Mouse (Mus musculus) liver, embryonic 15.5 days (tissue): ENCODE results near the gene Atxn7l1. TPM values are rescaled to one million over a fixed set of nuclear protein-coding genes. Genes with fewer than 3 reads are reported as not detected.
A peak's percentile ranks its signal among the peaks of the same experiment; 100 is the strongest.

ENCODE experiments used
- ATAC-seq: fragments of 200-750 bp; cut with Nextera tagmentation; 2 replicates; pipeline ENCODE4 v1.8.0; 2017; ENCODE audit warnings: moderate number of reproducible peaks, mild to moderate bottlenecking, moderate library complexity; ENCODE audit not compliant: insufficient read depth
- H3K27ac ChIP-seq: fragments of 300-500 bp; sonication (generic); replicated peaks from 2 replicates; pipeline ENCODE4 v1.5.1; 2015; ENCODE audit warnings: mild to moderate bottlenecking, inconsistent platforms
- H3K27me3 ChIP-seq: fragments of 300-500 bp; sonication (generic); 2 replicates; pipeline ENCODE4 v1.6.1; 2015; ENCODE audit warnings: mild to moderate bottlenecking, inconsistent platforms
- H3K36me3 ChIP-seq: fragments of 300-500 bp; sonication (generic); replicated peaks from 2 replicates; pipeline ENCODE4 v1.6.1; 2015; ENCODE audit warnings: moderate library complexity, mild to moderate bottlenecking, inconsistent platforms
- H3K4me1 ChIP-seq: fragments of 300-500 bp; sonication (generic); replicated peaks from 2 replicates; pipeline ENCODE4 v1.6.1; 2015; ENCODE audit warnings: inconsistent platforms
- H3K4me2 ChIP-seq: fragments of 300-500 bp; sonication (generic); 2 replicates; pipeline ENCODE4 v1.6.1; 2015; ENCODE audit warnings: moderate library complexity, mild to moderate bottlenecking, inconsistent platforms
- H3K4me3 ChIP-seq: fragments of 300-500 bp; sonication (generic); replicated peaks from 2 replicates; pipeline ENCODE4 v1.5.1; 2015; ENCODE audit warnings: mild to moderate bottlenecking, inconsistent platforms
- H3K9ac ChIP-seq: fragments of 300-500 bp; sonication (generic); 2 replicates; pipeline ENCODE4 v1.6.1; 2015; ENCODE audit warnings: moderate library complexity, mild to moderate bottlenecking, inconsistent platforms
- H3K9me3 ChIP-seq: fragments of 300-500 bp; sonication (generic); replicated peaks from 2 replicates; pipeline ENCODE4 v1.6.1; 2016; ENCODE audit warnings: inconsistent platforms
- WGBS: fragments of 180-500 bp; shearing (Covaris S2); methylation state at CpG from one replicate; pipeline ENCODE4 v1.1.7; 2015; ENCODE audit warnings: mixed read lengths; ENCODE audit not compliant: insufficient replicate concordance; 5-methylcytosine and 5-hydroxymethylcytosine counted together
- polyA plus RNA-seq: library from polyadenylated mRNA; unstranded; fragments of >200 nt; fragmentation: Nextera tagmentation; extraction: Ambion mirVana; gene quantifications from 2 replicates; pipeline ENCODE4 v1.2.1, GENCODE M21; 2015

The Atxn7l1 gene
- polyA plus RNA-seq, 1 experiment from 2014 or later = 14.7 TPM

DNA sequence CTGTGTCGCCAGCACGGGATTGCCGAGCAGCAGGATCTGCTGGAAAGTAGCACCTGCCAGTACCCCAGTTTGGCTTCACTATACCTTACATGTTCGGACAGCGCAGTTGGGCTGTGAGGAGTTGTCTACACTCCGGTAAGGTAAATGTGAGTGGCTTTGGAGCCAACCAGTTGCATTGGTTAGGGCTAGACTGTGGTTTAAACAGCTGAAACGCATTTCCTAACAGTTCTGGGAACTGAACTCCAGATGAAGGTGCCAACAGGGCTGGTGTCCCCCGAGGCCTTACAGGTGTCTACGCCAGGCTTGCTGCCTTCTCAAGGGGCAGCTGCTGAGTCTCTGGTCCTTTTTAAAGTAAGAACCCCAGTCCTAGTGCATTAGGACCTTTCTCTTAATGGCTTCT lies 157.6 kb downstream of the Atxn7l1 start:
- Histone ChIP-seq H3K27ac (no peak overlapping the region), H3K9me3 (no peaks in the 10 kb centered on the region), H3K9ac (no peak overlapping the region), H3K4me1 (peaks cover 52% of the 10 kb centered on the region), H3K27me3 (no peaks in the 10 kb centered on the region), H3K4me2 (no peak overlapping the region), H3K36me3 (no peaks in the 10 kb centered on the region), H3K4me3 (no peak overlapping the region)
- WGBS = 79% methylated on average over 9 of the region's 9 CpGs
- no peak for ATAC-seq

DNA sequence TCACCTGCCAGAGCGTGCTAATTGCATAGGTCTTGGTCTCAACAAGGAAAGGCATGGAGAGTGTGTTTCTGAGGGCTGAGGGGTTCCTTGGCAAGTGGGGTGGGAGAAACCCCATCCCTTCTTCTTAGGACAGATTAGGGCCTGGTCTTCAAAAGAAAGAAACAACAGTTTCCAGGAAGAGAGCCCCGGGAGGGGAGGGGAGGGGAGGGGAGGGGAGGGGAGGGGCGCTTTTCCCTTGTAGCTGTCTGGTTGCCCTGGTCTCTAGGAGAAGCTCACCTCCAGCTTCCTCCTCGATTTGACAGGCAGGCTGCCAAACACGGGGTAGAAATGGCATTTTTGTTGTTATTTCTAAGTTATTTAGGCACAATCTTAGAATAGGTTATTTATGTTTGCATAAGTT lies 159.0 kb downstream of the Atxn7l1 start:
- no peak overlapping the region for H3K9ac ChIP-seq
- H3K4me2 ChIP-seq = no peak overlapping the region
- WGBS = 29% methylated on average over 4 of the region's 5 CpGs
- no peaks in the 10 kb centered on the region for H3K27me3 ChIP-seq
- no peaks in the 10 kb centered on the region for H3K36me3 ChIP-seq
- peaks cover 55% of the 10 kb centered on the region for H3K4me1 ChIP-seq
- no peaks in the 10 kb centered on the region for H3K9me3 ChIP-seq
- H3K4me3 ChIP-seq = no peak overlapping the region
- 0 out of 2 replicates have a peak overlapping the region, but pooled peaks have one; percentile 33 for H3K27ac ChIP-seq
- no peak for ATAC-seq

DNA sequence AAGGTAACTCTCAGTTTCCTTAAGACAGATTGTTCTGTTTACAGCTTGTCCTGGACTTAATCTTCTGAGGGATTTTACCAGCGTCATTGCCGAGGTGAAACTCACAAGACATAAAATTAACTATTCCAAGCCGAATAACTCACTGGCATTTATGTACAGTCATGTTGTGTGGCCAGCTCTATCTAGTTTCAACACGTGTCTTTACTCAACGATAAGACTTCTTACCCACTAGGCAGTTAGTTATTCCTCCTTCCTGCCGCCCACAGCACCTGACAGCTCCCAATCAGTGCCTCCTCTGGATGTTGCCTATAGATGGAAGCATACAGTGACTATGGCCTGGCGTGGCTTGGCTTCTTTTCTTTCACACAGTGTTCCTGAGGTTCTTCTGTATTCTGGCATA lies 161.2 kb downstream of the Atxn7l1 start:
- Histone ChIP-seq H3K27me3 (no peaks in the 10 kb centered on the region), H3K36me3 (no peaks in the 10 kb centered on the region), H3K9ac (no peak overlapping the region), H3K4me3 (no peak overlapping the region), H3K9me3 (no peaks in the 10 kb centered on the region), H3K4me1 (peaks cover 56% of the 10 kb centered on the region), H3K27ac (peak overlapping the region; percentile 53), H3K4me2 (no peak overlapping the region)
- ATAC-seq = peak; percentile 78
- 36% methylated on average over 7 of the region's 7 CpGs for WGBS

DNA sequence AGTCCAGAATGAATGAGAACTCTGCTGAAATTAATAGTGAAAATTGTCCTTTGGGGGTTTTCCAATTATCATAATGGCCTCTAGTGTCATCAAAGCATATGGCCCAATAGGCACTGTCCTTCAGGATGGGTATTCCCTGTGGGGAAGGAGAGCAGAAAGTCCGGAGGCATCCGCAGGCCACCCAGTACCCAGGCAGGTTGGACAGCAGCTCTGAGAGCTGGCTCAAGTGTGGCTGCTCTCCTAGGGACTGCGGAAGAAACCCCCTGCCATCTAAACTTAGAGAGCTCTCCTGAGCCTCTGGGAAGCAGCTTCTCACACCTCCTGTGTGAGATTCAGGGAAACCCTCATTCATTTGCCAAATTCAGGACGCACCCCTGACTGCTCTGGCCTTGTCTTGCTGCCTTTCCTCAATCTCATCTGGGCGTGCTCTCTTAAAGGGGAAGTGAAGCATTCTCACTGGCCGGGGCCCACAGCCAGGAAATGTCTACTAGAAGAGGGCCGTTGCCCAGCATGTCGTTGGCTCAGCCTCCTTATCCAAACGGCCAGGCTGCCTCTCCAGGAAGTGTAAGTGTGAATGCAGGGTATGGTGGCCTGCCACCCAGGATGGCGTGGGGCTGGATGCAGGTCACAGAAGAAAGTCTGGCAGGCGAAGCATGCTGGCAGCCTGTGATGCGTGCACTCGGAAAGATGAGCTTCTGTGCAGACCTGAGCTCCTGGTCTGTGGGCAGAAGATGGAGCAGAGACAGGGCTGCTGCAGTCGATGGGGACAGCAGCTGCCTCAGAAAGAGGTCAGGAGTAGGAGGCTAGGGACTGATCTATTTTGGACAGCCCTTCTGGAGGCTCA lies 166.6 kb downstream of the Atxn7l1 start:
- Histone ChIP-seq H3K36me3 (peaks cover 8% of the 10 kb centered on the region; the same call in 1 of the 2 replicates), H3K4me2 (peak overlapping the region; percentile 77), H3K27ac (peak overlapping the region; percentile 90), H3K9ac (peak overlapping the region; percentile 66), H3K4me1 (peaks cover 77% of the 10 kb centered on the region), H3K27me3 (no peaks in the 10 kb centered on the region), H3K9me3 (no peaks in the 10 kb centered on the region), H3K4me3 (peak overlapping the region; percentile 61)
- peak; percentile 45 for ATAC-seq
- 11% methylated on average over 14 of the region's 14 CpGs for WGBS

DNA sequence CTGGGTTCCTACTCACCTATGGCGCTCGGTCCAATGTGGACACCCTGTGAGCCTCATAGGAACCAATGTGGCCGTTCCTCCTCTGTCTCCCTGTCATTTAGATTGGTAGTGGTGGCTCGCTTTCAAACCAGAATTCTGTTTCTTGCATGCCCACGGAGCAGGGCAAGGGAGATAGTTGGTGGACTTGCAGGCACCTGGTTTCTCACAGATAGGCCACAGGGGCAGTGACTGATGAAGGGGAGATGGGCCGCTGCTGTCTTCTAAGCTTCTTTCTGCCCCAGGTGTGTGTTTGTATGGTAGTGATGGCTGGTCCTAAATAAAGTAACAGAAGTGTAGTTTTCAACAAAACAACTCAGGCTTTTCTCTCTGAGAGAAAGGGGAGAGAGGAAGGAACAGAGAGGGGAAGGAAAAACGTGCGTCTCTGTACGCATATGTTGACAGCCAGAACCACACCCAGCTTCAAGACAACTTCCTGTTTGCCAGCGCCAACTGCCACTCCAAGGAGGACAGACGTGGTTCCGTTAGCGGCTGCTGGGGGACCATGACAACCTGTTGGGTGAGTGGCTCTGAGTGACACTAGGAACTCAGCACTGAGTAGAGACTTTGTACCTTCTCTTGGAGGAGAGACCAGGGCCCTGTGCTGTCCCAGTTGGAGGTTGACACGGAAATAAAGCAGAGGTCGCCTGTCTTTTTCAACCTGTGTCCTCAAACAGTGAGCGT lies 167.6 kb downstream of the Atxn7l1 start:
- H3K9ac ChIP-seq = peak overlapping the region; percentile 66
- no peaks in the 10 kb centered on the region for H3K9me3 ChIP-seq
- peaks cover 8% of the 10 kb centered on the region; the same call in 1 of the 2 replicates for H3K36me3 ChIP-seq
- ATAC-seq = peak; percentile 68
- peak overlapping the region; percentile 90 for H3K27ac ChIP-seq
- H3K4me3 ChIP-seq = peak overlapping the region; percentile 61
- H3K4me1 ChIP-seq = peaks cover 83% of the 10 kb centered on the region
- no peaks in the 10 kb centered on the region for H3K27me3 ChIP-seq
- peak overlapping the region; percentile 77 for H3K4me2 ChIP-seq
- WGBS = 11% methylated on average over 16 of the region's 16 CpGs

DNA sequence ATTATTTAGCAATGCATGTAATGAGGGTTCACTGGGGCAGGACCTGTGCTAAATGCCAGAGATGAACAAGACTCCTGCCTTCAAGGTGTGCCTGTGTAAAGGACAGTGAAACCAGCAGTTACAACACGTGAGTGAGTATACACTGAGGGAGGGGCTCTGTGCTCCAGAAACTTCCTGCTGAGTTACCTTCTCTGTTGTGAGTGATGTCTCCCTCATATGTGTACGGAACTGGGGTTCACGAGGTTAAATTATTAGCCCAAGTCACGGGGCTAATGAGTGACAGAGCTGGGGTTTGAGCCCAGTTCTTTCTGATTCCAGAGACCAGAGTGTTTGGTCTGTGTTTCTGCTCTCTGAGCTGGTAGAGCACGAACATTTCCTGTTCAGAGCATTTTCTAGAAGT lies 168.3 kb downstream of the Atxn7l1 start:
- Histone ChIP-seq H3K9me3 (no peaks in the 10 kb centered on the region), H3K9ac (peak overlapping the region; percentile 66), H3K4me1 (peaks cover 83% of the 10 kb centered on the region), H3K4me3 (peak overlapping the region; percentile 61), H3K36me3 (peaks cover 8% of the 10 kb centered on the region; the same call in 1 of the 2 replicates), H3K4me2 (peak overlapping the region; percentile 77), H3K27ac (peak overlapping the region; percentile 90), H3K27me3 (no peaks in the 10 kb centered on the region)
- WGBS = 8% methylated on average over 5 of the region's 5 CpGs
- peak; percentile 35; the same call in 1 of the 2 replicates for ATAC-seq

DNA sequence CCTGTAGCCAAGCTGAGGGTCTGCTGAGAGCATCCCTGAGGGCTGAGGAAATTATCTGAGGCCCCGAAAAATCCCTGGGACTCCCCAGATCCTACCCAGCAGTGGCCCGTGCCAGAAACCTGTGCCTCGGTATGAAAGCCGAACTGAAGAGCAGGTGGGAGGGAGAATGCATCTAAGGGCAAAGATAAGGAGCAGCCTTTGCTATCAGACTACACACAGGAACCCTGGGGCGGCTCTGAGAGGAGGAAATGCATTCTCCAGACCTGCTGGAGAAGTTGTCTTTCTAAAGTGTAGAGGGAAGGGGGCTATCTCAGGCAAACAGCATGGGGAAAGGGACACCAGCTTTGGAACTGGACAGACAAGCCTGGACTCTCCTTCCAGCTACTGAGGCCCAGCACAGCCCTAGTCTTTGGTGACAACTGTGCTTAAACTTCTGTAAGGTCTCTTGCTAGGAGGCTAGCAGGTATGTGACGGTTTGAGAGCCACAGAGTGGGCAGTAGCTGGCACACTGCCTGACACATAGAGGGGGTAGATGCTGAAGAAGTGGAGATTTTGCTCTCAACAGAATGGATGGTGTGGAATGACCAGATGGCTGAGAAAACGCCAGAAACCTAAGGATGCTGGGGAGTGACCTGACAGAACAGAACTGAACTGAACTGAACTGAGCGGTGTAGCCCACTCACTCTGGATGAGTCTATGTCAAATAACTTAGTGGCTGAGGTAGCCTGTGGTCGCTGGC lies 170.5 kb downstream of the Atxn7l1 start:
- Histone ChIP-seq H3K4me3 (peak overlapping the region; percentile 61), H3K9ac (peak overlapping the region; percentile 49)

DNA sequence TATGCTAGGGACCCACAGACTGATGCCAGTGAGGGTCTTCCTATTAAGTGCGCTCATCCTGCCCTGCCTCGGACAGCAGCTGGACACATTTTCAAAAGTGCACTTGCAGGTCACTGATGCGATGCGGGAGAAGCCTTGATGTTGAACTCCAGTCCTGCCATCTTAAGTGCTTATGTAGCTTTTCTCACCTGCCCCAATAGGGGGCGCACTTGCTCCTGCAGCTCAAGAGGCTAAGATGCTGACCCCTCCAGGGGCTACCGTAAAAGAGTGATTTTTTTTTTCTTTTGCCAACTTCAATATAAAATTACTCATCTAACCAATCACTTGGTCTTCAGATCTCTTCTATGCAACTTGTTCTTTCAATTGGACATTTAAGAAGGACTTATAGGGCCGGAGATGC lies 175.1 kb downstream of the Atxn7l1 start:
- H3K9me3 ChIP-seq = no peaks in the 10 kb centered on the region
- WGBS = 75% methylated on average over 7 of the region's 7 CpGs
- no peak overlapping the region for H3K4me2 ChIP-seq
- H3K27ac ChIP-seq = no peak overlapping the region
- H3K4me3 ChIP-seq = no peak overlapping the region
- no peaks in the 10 kb centered on the region for H3K27me3 ChIP-seq
- H3K9ac ChIP-seq = no peak overlapping the region
- no peak for ATAC-seq
- H3K4me1 ChIP-seq = peaks cover 22% of the 10 kb centered on the region
- peaks cover 33% of the 10 kb centered on the region for H3K36me3 ChIP-seq

More for the DNA sequence above, 170.5 kb downstream of the Atxn7l1 start:
- H3K27me3 ChIP-seq = no peaks in the 10 kb centered on the region
- H3K36me3 ChIP-seq = peaks cover 12% of the 10 kb centered on the region; the same call in 1 of the 2 replicates
- WGBS = 36% methylated on average over 9 of the region's 9 CpGs
- H3K4me2 ChIP-seq = peak overlapping the region; percentile 77
- H3K9me3 ChIP-seq = no peaks in the 10 kb centered on the region
- ATAC-seq = peak; percentile 82
- H3K4me1 ChIP-seq = peaks cover 68% of the 10 kb centered on the region
- H3K27ac ChIP-seq = peak overlapping the region; percentile 90

DNA sequence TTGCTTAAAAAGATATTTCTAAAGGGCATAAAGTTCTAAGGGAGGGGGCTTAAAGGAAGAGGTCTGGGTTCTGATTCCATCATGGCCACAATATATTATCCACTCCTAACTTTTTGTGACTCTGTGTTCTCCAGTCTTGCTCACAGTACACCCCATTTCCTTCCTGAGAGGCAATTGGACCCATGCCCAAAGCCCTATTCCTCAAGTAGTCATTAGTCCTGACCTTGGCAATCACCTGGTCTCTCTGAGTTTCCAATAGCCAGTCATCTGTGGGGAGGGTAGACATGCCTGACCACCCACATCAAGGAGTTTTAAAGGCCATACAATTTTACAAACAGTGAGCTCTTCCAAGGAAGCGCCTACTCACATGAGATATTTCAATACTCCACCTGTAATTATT lies 176.3 kb downstream of the Atxn7l1 start:
- ATAC-seq = no peak
- Histone ChIP-seq H3K36me3 (peaks cover 40% of the 10 kb centered on the region), H3K27me3 (no peaks in the 10 kb centered on the region), H3K4me2 (no peak overlapping the region), H3K4me3 (no peak overlapping the region), H3K9ac (no peak overlapping the region), H3K9me3 (no peaks in the 10 kb centered on the region), H3K27ac (no peak overlapping the region), H3K4me1 (peaks cover 10% of the 10 kb centered on the region)
- 96% methylated on average over 1 of the region's 1 CpGs for WGBS

DNA sequence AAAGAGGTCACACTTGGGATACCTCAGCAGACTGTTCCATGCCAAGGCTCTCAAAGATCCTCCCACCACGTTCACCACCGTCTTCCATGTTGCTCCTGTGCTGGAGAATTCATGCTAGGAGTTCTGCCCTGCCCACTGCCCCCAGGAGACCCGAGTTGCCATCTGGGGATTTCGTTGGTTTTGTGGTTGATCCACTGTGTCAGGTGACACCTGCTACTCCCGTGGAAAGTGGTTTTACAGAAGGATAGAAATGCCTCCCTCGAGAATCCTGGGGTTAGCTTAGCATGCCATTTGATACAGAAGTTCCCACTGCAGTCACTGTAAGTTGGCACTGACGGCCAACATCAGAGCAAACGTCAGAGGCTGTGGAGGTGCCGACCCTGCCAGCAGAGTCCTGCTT lies 177.9 kb downstream of the Atxn7l1 start:
- H3K4me2 ChIP-seq = no peak overlapping the region
- H3K4me1 ChIP-seq = 0 out of 2 replicates have a peak, but pooled peaks cover 4% of the 10 kb centered on the region
- no peak overlapping the region for H3K9ac ChIP-seq
- 63% methylated on average over 9 of the region's 9 CpGs for WGBS
- no peaks in the 10 kb centered on the region for H3K9me3 ChIP-seq
- H3K27me3 ChIP-seq = no peaks in the 10 kb centered on the region
- ATAC-seq = no peak
- no peak overlapping the region for H3K4me3 ChIP-seq
- no peak overlapping the region for H3K27ac ChIP-seq
- H3K36me3 ChIP-seq = peaks cover 52% of the 10 kb centered on the region
